Mouse (Mus musculus) central nervous system, embryonic 18 days (tissue): ENCODE measurements around the gene Atmin. TPM values are rescaled to one million over a fixed set of nuclear protein-coding genes. Genes with fewer than 3 reads are reported as not detected.

ENCODE experiments used
- polyA plus RNA-seq: library from polyadenylated mRNA; depleted of rRNA; stranded (reverse); fragments of >200 nt; gene quantifications from 2 replicates; pipeline ENCODE4 v1.2.3, GENCODE M21; 2012; rRNA removed

The Atmin gene
- polyA plus RNA-seq, result 21.7 and 21.8 TPM in 2 replicates

DNA sequence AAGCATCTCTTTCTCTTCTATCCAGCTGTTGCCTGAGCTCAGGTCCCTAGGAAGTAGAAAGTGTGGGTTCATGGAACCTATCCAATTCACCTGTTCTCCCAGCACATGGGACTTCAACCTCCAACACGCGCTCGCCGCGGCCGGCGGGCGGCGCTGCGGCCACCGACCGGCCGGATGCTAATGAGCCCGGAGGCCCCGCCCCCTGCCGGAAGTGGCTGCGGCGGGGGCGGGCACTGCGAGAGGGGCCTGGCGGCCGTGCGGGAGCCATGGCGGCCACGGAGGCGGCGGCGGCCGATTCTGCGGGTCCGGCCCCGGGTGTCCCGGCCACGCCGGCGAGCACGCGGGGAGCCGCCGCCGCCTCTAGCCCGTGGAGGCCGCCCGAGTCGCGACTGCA lies at the start of gene Atmin:
Gene Atmin, plus strand, starts transcription at position 233 of the 394 bp plus-strand sequence.

DNA sequence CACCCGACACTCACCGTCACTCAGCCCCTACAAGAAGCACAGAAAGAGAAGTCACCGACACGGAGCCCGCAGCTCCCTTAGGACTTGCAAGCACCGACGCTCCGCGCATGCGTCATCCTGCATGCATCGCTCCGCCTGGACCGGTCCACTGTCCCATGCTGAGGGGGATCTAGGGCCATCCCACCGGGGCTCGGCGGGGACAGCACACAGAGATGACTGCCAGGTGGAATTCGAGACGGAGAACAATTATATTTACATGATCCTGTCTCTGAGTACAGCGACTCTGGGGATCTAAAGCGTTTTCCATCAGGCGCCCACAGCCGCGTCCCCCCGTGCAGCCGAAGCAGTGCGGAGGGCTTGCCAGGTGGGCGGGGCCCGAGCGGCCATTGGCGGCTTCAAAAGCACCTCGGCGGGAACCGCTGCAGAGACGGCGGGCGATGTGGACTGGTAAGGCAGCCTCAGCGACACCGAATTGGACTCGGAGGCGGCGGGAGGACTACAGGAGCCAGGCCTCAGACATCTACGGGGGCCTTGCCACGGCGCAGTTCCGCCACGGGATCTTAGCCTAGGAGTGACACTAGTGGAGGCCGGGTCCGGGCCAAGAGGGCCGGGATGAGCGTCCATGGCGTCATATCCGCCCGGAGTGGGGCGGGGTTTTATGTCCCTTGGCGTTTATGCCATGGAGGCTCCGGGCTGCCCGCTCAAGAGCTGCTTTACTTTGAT lies 21.7 kb upstream of the Atmin start, which contains the start of the genes Cmc2 and Cenpn:
Gene Cmc2, minus strand, starts transcription at position 119 of the 723 bp plus-strand sequence.
Gene Cenpn, plus strand, starts transcription at position 394 of the 723 bp plus-strand sequence.

DNA sequence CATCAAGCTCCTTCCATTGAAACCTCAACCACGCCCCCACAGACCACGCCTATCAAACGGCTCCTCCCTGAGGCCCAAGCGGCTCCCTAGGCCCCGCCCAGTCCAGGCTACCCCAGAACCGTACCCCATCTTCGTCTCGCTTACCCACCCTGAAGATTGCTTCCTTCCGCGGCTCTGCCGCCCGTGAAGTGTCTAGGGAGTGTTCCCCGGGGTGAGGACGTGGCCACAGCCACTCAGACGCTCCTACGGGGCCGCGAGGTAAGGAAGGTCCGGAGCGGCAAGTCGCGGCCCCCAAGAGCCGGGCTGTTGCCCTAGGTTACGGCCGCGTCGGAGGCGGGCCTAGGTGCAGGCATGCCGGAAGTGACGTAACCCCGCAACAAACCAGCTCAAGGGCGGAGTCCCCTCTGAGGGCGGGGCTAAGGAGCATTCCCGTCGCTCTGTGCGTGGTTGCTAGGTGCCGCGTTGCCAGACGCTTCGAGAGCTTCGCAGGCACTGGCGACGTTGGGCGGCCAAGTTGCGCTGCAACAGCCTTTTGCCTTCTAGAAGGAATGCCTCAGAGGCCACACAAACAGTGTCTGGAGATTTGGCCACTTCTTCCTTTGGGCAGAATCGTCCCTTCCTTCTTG lies 35.6 kb downstream of the Atmin start, which contains the start of gene 1700030J22Rik:
Gene 1700030J22Rik, minus strand, starts transcription at position 329 of the 626 bp plus-strand sequence.

DNA sequence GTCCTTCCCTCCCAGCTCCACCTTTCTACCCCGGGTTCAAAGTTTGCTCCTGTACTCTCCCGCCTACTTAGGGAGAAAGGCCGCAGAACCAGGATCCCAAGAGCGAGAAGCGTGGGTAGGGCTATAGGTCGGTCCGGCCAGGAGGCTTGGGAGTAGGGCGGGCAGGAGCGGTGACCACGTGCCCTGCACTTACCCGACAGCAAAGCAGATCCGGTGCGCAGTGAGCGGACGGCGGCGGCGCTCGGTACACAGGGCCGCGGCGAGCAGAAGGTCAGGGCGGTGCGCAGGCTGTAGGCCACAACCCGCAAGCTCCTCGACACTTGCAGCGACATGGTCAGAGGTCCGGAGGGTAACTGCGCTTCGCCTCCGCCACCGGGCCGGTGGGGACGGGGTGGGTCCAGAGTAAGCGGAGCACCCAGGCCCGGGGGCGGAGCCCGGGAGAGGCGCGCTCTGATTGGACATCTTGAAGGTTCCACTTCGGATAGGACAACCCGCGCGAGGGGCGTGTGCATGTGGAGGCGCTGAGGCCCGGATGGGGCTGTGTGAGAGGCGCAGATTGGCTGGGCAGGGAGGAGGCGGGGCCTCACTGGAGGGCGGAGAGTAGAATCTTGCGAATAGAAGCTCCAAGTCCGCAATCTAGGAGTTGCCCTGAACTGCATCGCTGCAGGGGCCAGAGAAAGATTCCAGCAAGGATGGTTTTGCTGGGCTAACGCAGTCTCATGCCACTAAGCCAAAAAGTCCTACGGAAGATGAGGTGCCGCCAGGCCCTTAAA lies 50.1 kb downstream of the Atmin start, which contains the start of gene Gcsh:
Gene Gcsh, minus strand, starts transcription at position 443 of the 773 bp plus-strand sequence.

Other genes with a start within 250 kb of the Atmin start
- 2.4 and 2.5 TPM in 2 replicates for gene Cdyl2, start 210.4 kb upstream of the Atmin start, polyA plus RNA-seq
- gene Cmc2, start 21.9 kb upstream of the Atmin start, polyA plus RNA-seq, result 10.2 and 11.7 TPM in 2 replicates
- 6.6 and 7.8 TPM in 2 replicates for gene Cenpn, start 21.7 kb upstream of the Atmin start, polyA plus RNA-seq
- gene 1700030J22Rik, start 35.6 kb downstream of the Atmin start, polyA plus RNA-seq, result 5.9 and 6.9 TPM in 2 replicates
- 55.2 and 64.8 TPM in 2 replicates for gene Gcsh, start 50.1 kb downstream of the Atmin start, polyA plus RNA-seq
- gene Pkd1l2, start 139.1 kb downstream of the Atmin start, polyA plus RNA-seq, result 0.03 and 0.04 TPM in 2 replicates
- gene Bco1, start 152.5 kb downstream of the Atmin start, polyA plus RNA-seq, result 0.09 and 0.13 TPM in 2 replicates
- gene Gan, start 214.7 kb downstream of the Atmin start, polyA plus RNA-seq, result 10.8 and 11.1 TPM in 2 replicates